In the genomic region with DNA sequence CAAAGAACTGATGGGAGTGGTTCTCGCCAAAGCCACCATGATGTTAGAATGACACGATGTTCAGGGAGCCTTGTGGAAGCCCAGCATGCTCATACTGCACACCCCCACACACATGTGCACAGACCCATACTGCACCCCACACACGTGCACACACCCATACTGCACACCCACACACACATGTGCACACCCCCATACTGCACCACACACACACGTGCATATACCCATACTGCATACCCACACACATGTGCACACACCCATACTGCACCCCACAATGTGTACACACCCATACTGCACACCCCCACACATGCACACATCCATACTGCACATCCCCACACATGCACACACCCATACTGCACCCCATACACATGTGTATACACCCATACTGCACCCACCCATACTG, we compare ENCODE assay signal across 35 mouse cellular contexts. TPM values are rescaled to one million over a fixed set of nuclear protein-coding genes. Genes with fewer than 3 reads are reported as not detected.
DNase-seq lines count a peak whose midpoint lies in the region; ATAC-seq and TF ChIP-seq lines count a peak whose summit lies in the region.
"Had no signal": no experiment of that assay in that cellular context is flagged by ENCODE, and none has a peak within 500 bp of the region (broad histone marks: within the 10 kb centered on the region; RNA-seq: fewer than 3 reads in every experiment).

No protein-coding gene starts in this region.

- TF ChIP-seq RAD21 in MEL (IDR thresholded peaks at IDR 0.05; ENCODE audit: low read depth, low read length) = no peak

- peaks cover 14% of the 10 kb centered on the region for H3K36me3 ChIP-seq in hindbrain, embryonic 11.5 days (ENCODE audit: control insufficient read depth, insufficient read depth, low read length)
- H3K36me3 ChIP-seq in hindbrain, embryonic 10.5 days = peaks cover 63% of the 10 kb centered on the region
- peaks cover 48% of the 10 kb centered on the region for H3K36me3 ChIP-seq in liver, embryonic 13.5 days
- H3K36me3 ChIP-seq in liver, embryonic 11.5 days (ENCODE audit: control insufficient read depth, insufficient read depth, low read length) = peaks cover 30% of the 10 kb centered on the region; the same call in 1 of the 2 replicates
- H3K36me3 ChIP-seq in MEL (ENCODE audit: control insufficient read depth in 1 of 2, insufficient read depth in 2 of 2, low read length in 2 of 2) = no peaks in the 10 kb centered on the region; a peak in 1 of 4 replicates
- peaks cover 60% of the 10 kb centered on the region for H3K36me3 ChIP-seq in embryonic facial prominence, embryonic 13.5 days
- H3K36me3 ChIP-seq in stomach, postnatal 0 days (ENCODE audit: control insufficient read depth, insufficient read depth, low read length) = peaks cover 10% of the 10 kb centered on the region

- no peak overlapping the region for H3K27ac ChIP-seq in hindbrain, embryonic 11.5 days (ENCODE audit: low read depth, low read length)
- no peak overlapping the region for H3K27ac ChIP-seq in hindbrain, embryonic 10.5 days
- H3K27ac ChIP-seq in liver, embryonic 13.5 days = no peak overlapping the region
- no peak overlapping the region for H3K27ac ChIP-seq in liver, embryonic 11.5 days (ENCODE audit: low read depth, low read length)
- no peak overlapping the region for H3K27ac ChIP-seq in MEL (ENCODE audit: control insufficient read depth, low read depth, low read length)
- no peak overlapping the region for H3K27ac ChIP-seq in embryonic facial prominence, embryonic 13.5 days
- H3K27ac ChIP-seq in stomach, postnatal 0 days (replicated peaks) = no peak overlapping the region
- H3K27ac ChIP-seq: left cerebral cortex, adult 2 months; liver, embryonic 15.5 days; midbrain, embryonic 12.5 days; stomach, embryonic 15.5 days had no signal

- no peaks in the 10 kb centered on the region for H3K27me3 ChIP-seq in hindbrain, embryonic 11.5 days (ENCODE audit: control insufficient read depth, insufficient read depth, low read length)
- peaks cover 1% of the 10 kb centered on the region; the same call in 1 of the 2 replicates for H3K27me3 ChIP-seq in hindbrain, embryonic 10.5 days (ENCODE audit: insufficient read depth, poor library complexity, severe bottlenecking)
- H3K27me3 ChIP-seq in liver, embryonic 13.5 days = no peaks in the 10 kb centered on the region
- H3K27me3 ChIP-seq in liver, embryonic 11.5 days (replicated peaks; ENCODE audit: control insufficient read depth, insufficient read depth, low read length) = no peaks in the 10 kb centered on the region
- H3K27me3 ChIP-seq in MEL (ENCODE audit: control insufficient read depth in 1 of 2, insufficient read depth in 2 of 2, low read length in 2 of 2) = no peaks in the 10 kb centered on the region
- no peaks in the 10 kb centered on the region for H3K27me3 ChIP-seq in embryonic facial prominence, embryonic 13.5 days
- no peaks in the 10 kb centered on the region for H3K27me3 ChIP-seq in stomach, postnatal 0 days (ENCODE audit: control insufficient read depth, insufficient read depth, low read length)
- H3K27me3 ChIP-seq: CH12.LX; liver, embryonic 15.5 days; midbrain, embryonic 12.5 days; stomach, embryonic 15.5 days had no signal

- TF ChIP-seq CTCF in MEL (IDR thresholded peaks at IDR 0.05 in 2 of 3, conservative IDR thresholded peaks at IDR 0.05 in 1 of 3; ENCODE audit: control insufficient read depth in 1 of 3, insufficient read depth in 1 of 3, low read depth in 2 of 3, low read length in 3 of 3, poor library complexity in 1 of 3, severe bottlenecking in 1 of 3) = no peak; a peak in 1 of 6 replicates
- TF ChIP-seq CTCF in stomach, postnatal 0 days (IDR thresholded peaks at IDR 0.05; ENCODE audit: low read depth) = no peak

- ATAC-seq in hindbrain, embryonic 11.5 days (ENCODE audit: low FRiP score) = peak; percentile 43; the same call in 1 of the 2 replicates
- ATAC-seq in liver, embryonic 13.5 days (ENCODE audit: low read depth) = peak; percentile 17; the same call in 1 of the 2 replicates
- ATAC-seq in liver, embryonic 11.5 days (replicated peaks; ENCODE audit: low FRiP score) = no peak
- 0 out of 2 replicates have a peak, but pooled peaks have one; percentile 26 for ATAC-seq in embryonic facial prominence, embryonic 13.5 days (ENCODE audit: insufficient number of reproducible peaks, insufficient read depth, low FRiP score, low TSS enrichment, low read depth)
- ATAC-seq in stomach, postnatal 0 days (ENCODE audit: low FRiP score, low TSS enrichment) = no peak
- ATAC-seq: inflammation-experienced regulatory T-cells, adult 6 months had no signal

- H3K9me3 ChIP-seq in hindbrain, embryonic 11.5 days (ENCODE audit: control insufficient read depth, low read length) = no peaks in the 10 kb centered on the region
- no peaks in the 10 kb centered on the region for H3K9me3 ChIP-seq in hindbrain, embryonic 10.5 days
- H3K9me3 ChIP-seq in liver, embryonic 13.5 days (replicated peaks) = no peaks in the 10 kb centered on the region
- no peaks in the 10 kb centered on the region for H3K9me3 ChIP-seq in liver, embryonic 11.5 days (ENCODE audit: control insufficient read depth, low read length)
- H3K9me3 ChIP-seq in MEL (replicated peaks; ENCODE audit: insufficient read depth, low read length) = no peaks in the 10 kb centered on the region
- H3K9me3 ChIP-seq in embryonic facial prominence, embryonic 13.5 days = no peaks in the 10 kb centered on the region
- H3K9me3 ChIP-seq in stomach, postnatal 0 days (ENCODE audit: control insufficient read depth, low read length) = no peaks in the 10 kb centered on the region
- H3K9me3 ChIP-seq: G1E; liver, embryonic 15.5 days; midbrain, embryonic 12.5 days; stomach, embryonic 15.5 days had no signal

- WGBS in hindbrain, embryonic 11.5 days = 98% methylated on average over 4 of the region's 4 CpGs
- 89% methylated on average over 4 of the region's 4 CpGs for WGBS in hindbrain, embryonic 10.5 days
- WGBS in liver, embryonic 13.5 days (ENCODE audit: insufficient replicate concordance) = 78% methylated on average over 4 of the region's 4 CpGs
- 86% methylated on average over 4 of the region's 4 CpGs for WGBS in liver, embryonic 11.5 days
- 89% methylated on average over 4 of the region's 4 CpGs for WGBS in embryonic facial prominence, embryonic 13.5 days
- WGBS in stomach, postnatal 0 days = 91% methylated on average over 4 of the region's 4 CpGs

- no peak for TF ChIP-seq EP300 in MEL (IDR thresholded peaks at IDR 0.05; ENCODE audit: low read depth in 1 of 2, low read length in 2 of 2)
- TF ChIP-seq EP300 in stomach, postnatal 0 days (optimal IDR thresholded peaks at IDR 0.05) = no peak

- H3K4me1 ChIP-seq in hindbrain, embryonic 11.5 days (replicated peaks; ENCODE audit: control insufficient read depth, insufficient read depth, low read length) = no peaks in the 10 kb centered on the region
- H3K4me1 ChIP-seq in hindbrain, embryonic 10.5 days (replicated peaks) = peaks cover 10% of the 10 kb centered on the region; the same call in 1 of the 2 replicates
- peaks cover 22% of the 10 kb centered on the region for H3K4me1 ChIP-seq in liver, embryonic 13.5 days (replicated peaks)
- peaks cover 11% of the 10 kb centered on the region for H3K4me1 ChIP-seq in liver, embryonic 11.5 days (replicated peaks; ENCODE audit: control insufficient read depth, insufficient read depth, low read length)
- no peaks in the 10 kb centered on the region for H3K4me1 ChIP-seq in MEL (ENCODE audit: control insufficient read depth in 1 of 2, insufficient read depth in 2 of 2, low read length in 2 of 2)
- H3K4me1 ChIP-seq in embryonic facial prominence, embryonic 13.5 days = 0 out of 2 replicates have a peak, but pooled peaks cover 6% of the 10 kb centered on the region
- H3K4me1 ChIP-seq in stomach, postnatal 0 days (replicated peaks; ENCODE audit: control insufficient read depth, insufficient read depth) = no peaks in the 10 kb centered on the region

- TF ChIP-seq POLR2A in MEL (IDR thresholded peaks at IDR 0.05; ENCODE audit: control insufficient read depth in 1 of 2, insufficient read depth in 1 of 2, low read depth in 1 of 2, low read length in 2 of 2, poor library complexity in 1 of 2) = no peak

- H3K79me2 ChIP-seq in MEL (ENCODE audit: control insufficient read depth, insufficient read depth, low read length, poor library complexity) = no peaks in the 10 kb centered on the region

- no peak for DNase-seq in hindbrain, embryonic 11.5 days (ENCODE audit: low spot score)
- no peak for DNase-seq in hindbrain, embryonic 10.5 days (ENCODE audit: low spot score)
- no peak for DNase-seq in liver, embryonic 13.5 days
- no peak for DNase-seq in liver, embryonic 11.5 days (ENCODE audit: low spot score)
- DNase-seq in MEL (ENCODE audit: low read depth, low spot score) = no peak
- DNase-seq in stomach, postnatal 0 days (ENCODE audit: low spot score) = no peak
- DNase-seq: adrenal gland, adult 2 months; B cell, adult 2 months; cerebellum, adult 11 months; cerebellum, adult 9-11 months; gastrocnemius, adult 2 months; kidney, adult 2 months; kidney, postnatal 10 days; lung, postnatal 4 days; right cerebral cortex, adult 18-20 months; thymus, adult 2 months had no signal

- no peak overlapping the region for H3K9ac ChIP-seq in hindbrain, embryonic 11.5 days (ENCODE audit: low read depth, low read length)
- no peak overlapping the region for H3K9ac ChIP-seq in liver, embryonic 13.5 days
- no peak overlapping the region for H3K9ac ChIP-seq in liver, embryonic 11.5 days (ENCODE audit: low read depth, low read length)
- no peak overlapping the region for H3K9ac ChIP-seq in MEL (ENCODE audit: control insufficient read depth, low read depth, low read length, poor library complexity, severe bottlenecking)
- no peak overlapping the region for H3K9ac ChIP-seq in embryonic facial prominence, embryonic 13.5 days
- no peak overlapping the region for H3K9ac ChIP-seq in stomach, postnatal 0 days (ENCODE audit: low read length)
- H3K9ac ChIP-seq: liver, embryonic 15.5 days; midbrain, embryonic 12.5 days; stomach, embryonic 15.5 days had no signal

- H3K4me2 ChIP-seq in hindbrain, embryonic 11.5 days (replicated peaks; ENCODE audit: low read depth, low read length) = no peak overlapping the region
- H3K4me2 ChIP-seq in liver, embryonic 13.5 days = no peak overlapping the region
- H3K4me2 ChIP-seq in liver, embryonic 11.5 days = no peak overlapping the region
- no peak overlapping the region for H3K4me2 ChIP-seq in embryonic facial prominence, embryonic 13.5 days
- no peak overlapping the region for H3K4me2 ChIP-seq in stomach, postnatal 0 days (replicated peaks; ENCODE audit: low read depth)
- H3K4me2 ChIP-seq: liver, embryonic 15.5 days; midbrain, embryonic 12.5 days; stomach, embryonic 15.5 days had no signal

- H3K4me3 ChIP-seq in hindbrain, embryonic 11.5 days (ENCODE audit: low read depth, low read length) = no peak overlapping the region
- no peak overlapping the region for H3K4me3 ChIP-seq in hindbrain, embryonic 10.5 days
- no peak overlapping the region for H3K4me3 ChIP-seq in liver, embryonic 13.5 days (replicated peaks)
- H3K4me3 ChIP-seq in liver, embryonic 11.5 days (ENCODE audit: low read depth, low read length) = no peak overlapping the region
- H3K4me3 ChIP-seq in MEL (ENCODE audit: control insufficient read depth in 1 of 2, insufficient read depth in 1 of 2, low read depth in 2 of 2, low read length in 2 of 2) = no peak overlapping the region
- H3K4me3 ChIP-seq in embryonic facial prominence, embryonic 13.5 days = no peak overlapping the region
- no peak overlapping the region for H3K4me3 ChIP-seq in stomach, postnatal 0 days (ENCODE audit: low read depth, low read length)
- H3K4me3 ChIP-seq: erythroblast, embryonic 14.5 days; gastrocnemius, adult 2 months; left cerebral cortex, adult 2 months; liver, embryonic 15.5 days; midbrain, embryonic 12.5 days; stomach, embryonic 15.5 days had no signal

RNA-seq across cellular contexts. Expression of a gene that starts 10.2 kb away (rescaled TPM):
- polyA plus RNA-seq in hindbrain, embryonic 11.5 days (2014; fragmentation: Nextera tagmentation; extraction: Ambion mirVana) = 2.1 and 4.0 TPM in 2 replicates
- 0.65 and 1.5 TPM in 2 replicates for polyA plus RNA-seq in hindbrain, embryonic 10.5 days (2016; fragmentation: Nextera tagmentation; extraction: Ambion mirVana)
- 2.6 and 3.3 TPM in 2 replicates for polyA plus RNA-seq in liver, embryonic 13.5 days (2015; fragmentation: Nextera tagmentation; extraction: Ambion mirVana)
- 7.2 and 8.1 TPM in 2 replicates for polyA plus RNA-seq in liver, embryonic 11.5 days (2014; fragmentation: Nextera tagmentation; extraction: Ambion mirVana)
- total RNA-seq in MEL (2012; rRNA removed) = 38.3 and 52.9 TPM in 2 replicates
- 10 to 100 TPM in 1 of 2 experiments, not detected in 1; 59.8 TPM for polyA plus RNA-seq in MEL (2012; ENCODE audit: insufficient read depth in 1 of 2, insufficient read length in 2 of 2, low read depth in 1 of 2, low replicate concordance in 2 of 2, missing spikeins in 1 of 2)
- 0.61 and 0.63 TPM in 2 replicates for polyA plus RNA-seq in embryonic facial prominence, embryonic 13.5 days (2015; fragmentation: Nextera tagmentation; extraction: Ambion mirVana)
- polyA plus RNA-seq in stomach, postnatal 0 days (2015; fragmentation: Nextera tagmentation; extraction: Ambion mirVana) = 13.8 and 14.9 TPM in 2 replicates

RNA-seq across cellular contexts. Expression of a gene that starts 15.6 kb away (rescaled TPM):
- polyA plus RNA-seq in hindbrain, embryonic 11.5 days (2014; fragmentation: Nextera tagmentation; extraction: Ambion mirVana) = 127 and 129 TPM in 2 replicates
- 116 and 147 TPM in 2 replicates for polyA plus RNA-seq in hindbrain, embryonic 10.5 days (2016; fragmentation: Nextera tagmentation; extraction: Ambion mirVana)
- 68.5 and 72.3 TPM in 2 replicates for polyA plus RNA-seq in liver, embryonic 13.5 days (2015; fragmentation: Nextera tagmentation; extraction: Ambion mirVana)
- polyA plus RNA-seq in liver, embryonic 11.5 days (2014; fragmentation: Nextera tagmentation; extraction: Ambion mirVana) = 98.1 and 103 TPM in 2 replicates
- 49.1 and 53.0 TPM in 2 replicates for total RNA-seq in MEL (2012; rRNA removed)
- 10 to 100 TPM in 1 of 2 experiments, not detected in 1; 73.2 TPM for polyA plus RNA-seq in MEL (2012; ENCODE audit: insufficient read depth in 1 of 2, insufficient read length in 2 of 2, low read depth in 1 of 2, low replicate concordance in 2 of 2, missing spikeins in 1 of 2)
- 88.4 and 108 TPM in 2 replicates for polyA plus RNA-seq in embryonic facial prominence, embryonic 13.5 days (2015; fragmentation: Nextera tagmentation; extraction: Ambion mirVana)
- polyA plus RNA-seq in stomach, postnatal 0 days (2015; fragmentation: Nextera tagmentation; extraction: Ambion mirVana) = 109 and 114 TPM in 2 replicates

RNA-seq across cellular contexts. Expression of a gene that starts 16.8 kb away (rescaled TPM):
- not detected in 2 replicates for polyA plus RNA-seq in hindbrain, embryonic 11.5 days (2014; fragmentation: Nextera tagmentation; extraction: Ambion mirVana)
- not detected in 2 replicates for polyA plus RNA-seq in hindbrain, embryonic 10.5 days (2016; fragmentation: Nextera tagmentation; extraction: Ambion mirVana)
- polyA plus RNA-seq in liver, embryonic 13.5 days (2015; fragmentation: Nextera tagmentation; extraction: Ambion mirVana) = not detected in 2 replicates
- polyA plus RNA-seq in liver, embryonic 11.5 days (2014; fragmentation: Nextera tagmentation; extraction: Ambion mirVana) = not detected in 2 replicates
- not detected in 2 replicates for total RNA-seq in MEL (2012; rRNA removed)
- not detected for polyA plus RNA-seq in MEL (2012; ENCODE audit: insufficient read depth in 1 of 2, insufficient read length in 2 of 2, low read depth in 1 of 2, low replicate concordance in 2 of 2, missing spikeins in 1 of 2)
- 12.8 and 17.0 TPM in 2 replicates for polyA plus RNA-seq in embryonic facial prominence, embryonic 13.5 days (2015; fragmentation: Nextera tagmentation; extraction: Ambion mirVana)
- 4.8 and 8.5 TPM in 2 replicates for polyA plus RNA-seq in stomach, postnatal 0 days (2015; fragmentation: Nextera tagmentation; extraction: Ambion mirVana)
- total RNA-seq: adrenal gland, adult 2 months; adrenal gland, postnatal 4 days; CH12.LX; common myeloid progenitor, adult 5-6 weeks; G1E; gastrocnemius, adult 2 months; gastrocnemius, postnatal 4 days; heart, adult 8-10 months; heart, postnatal 25 days; layer of hippocampus, postnatal 10 days; left cerebral cortex, adult 2 months; left cerebral cortex, postnatal 36 days had no signal
- polyA plus RNA-seq: adrenal gland, adult 2 months; frontal cortex, adult 2 months; G1E; heart, embryonic 14.5 days; inflammation-experienced regulatory T-cells, adult 6 months; kidney, adult 2 months; liver, embryonic 15.5 days; neural tube, embryonic 14.5 days had no signal

RNA-seq across cellular contexts. Expression of a gene that starts 41.9 kb away (rescaled TPM):
- 1.8 TPM in 2 replicates for polyA plus RNA-seq in hindbrain, embryonic 11.5 days (2014; fragmentation: Nextera tagmentation; extraction: Ambion mirVana)
- polyA plus RNA-seq in hindbrain, embryonic 10.5 days (2016; fragmentation: Nextera tagmentation; extraction: Ambion mirVana) = 2.0 and 2.8 TPM in 2 replicates
- 18.8 and 20.2 TPM in 2 replicates for polyA plus RNA-seq in liver, embryonic 13.5 days (2015; fragmentation: Nextera tagmentation; extraction: Ambion mirVana)
- polyA plus RNA-seq in liver, embryonic 11.5 days (2014; fragmentation: Nextera tagmentation; extraction: Ambion mirVana) = 13.4 and 15.1 TPM in 2 replicates
- 0.92 and 2.1 TPM in 2 replicates for total RNA-seq in MEL (2012; rRNA removed)
- 1 to 10 TPM in 1 of 2 experiments, not detected in 1; 4.5 TPM for polyA plus RNA-seq in MEL (2012; ENCODE audit: insufficient read depth in 1 of 2, insufficient read length in 2 of 2, low read depth in 1 of 2, low replicate concordance in 2 of 2, missing spikeins in 1 of 2)
- 1.7 and 2.5 TPM in 2 replicates for polyA plus RNA-seq in embryonic facial prominence, embryonic 13.5 days (2015; fragmentation: Nextera tagmentation; extraction: Ambion mirVana)
- polyA plus RNA-seq in stomach, postnatal 0 days (2015; fragmentation: Nextera tagmentation; extraction: Ambion mirVana) = 3.5 TPM in 2 replicates

Comparison
In these comparisons a context has a peak if more than half of its experiments do, and no peak if none do; other contexts are left out.
1. ATAC-seq: peak in hindbrain, embryonic 11.5 days (single experiment), liver, embryonic 13.5 days (single experiment) and embryonic facial prominence, embryonic 13.5 days (single experiment); none in liver, embryonic 11.5 days (single experiment) and stomach, postnatal 0 days (single experiment).